Mouse (Mus musculus) limb, embryonic 11.5 days (tissue): ENCODE data around the gene Dek. TPM values are rescaled to one million over a fixed set of nuclear protein-coding genes. Genes with fewer than 3 reads are reported as not detected.
A peak's percentile ranks its signal among the peaks of the same experiment; 100 is the strongest.

Experiments
- ATAC-seq: fragments of 200-750 bp; cut with Nextera tagmentation; 2 replicates; pipeline ENCODE4 v1.8.0; 2017; ENCODE audit warnings: low read depth; ENCODE audit not compliant: insufficient number of reproducible peaks, low FRiP score, low TSS enrichment
- DNase-seq: peaks from one replicate; pipeline ENCODE4 v3.0.0-alpha.2; 2015; ENCODE audit warnings: low spot score
- H3K27ac ChIP-seq: fragments of 300-500 bp; sonication (generic); replicated peaks from 2 replicates; pipeline ENCODE4 v1.5.1; 2014; ENCODE audit warnings: low read depth, mild to moderate bottlenecking, low read length
- H3K27me3 ChIP-seq: fragments of 300-500 bp; sonication (generic); 2 replicates; pipeline ENCODE4 v1.6.1; 2014; ENCODE audit warnings: mild to moderate bottlenecking, low read length, mixed read lengths; ENCODE audit not compliant: control insufficient read depth, insufficient read depth
- H3K36me3 ChIP-seq: fragments of 300-500 bp; sonication (generic); 2 replicates; pipeline ENCODE4 v1.6.1; 2014; ENCODE audit warnings: mild to moderate bottlenecking, low read length, moderate library complexity, mixed read lengths; ENCODE audit not compliant: control insufficient read depth, insufficient read depth
- H3K4me1 ChIP-seq: fragments of 300-500 bp; sonication (generic); 2 replicates; pipeline ENCODE4 v1.6.1; 2014; ENCODE audit warnings: low read length, mixed read lengths; ENCODE audit not compliant: control insufficient read depth, insufficient read depth
- H3K4me2 ChIP-seq: fragments of 300-500 bp; sonication (generic); 2 replicates; pipeline ENCODE4 v1.6.1; 2014; ENCODE audit warnings: low read depth, mild to moderate bottlenecking, moderate library complexity; ENCODE audit not compliant: severe bottlenecking
- H3K4me3 ChIP-seq: fragments of 300-500 bp; sonication (generic); 2 replicates; pipeline ENCODE4 v1.5.1; 2014; ENCODE audit warnings: low read depth, low read length
- H3K9ac ChIP-seq: fragments of 300-500 bp; sonication (generic); 2 replicates; pipeline ENCODE4 v1.6.1; 2014; ENCODE audit warnings: mild to moderate bottlenecking, low read length
- H3K9me3 ChIP-seq: fragments of 300-500 bp; sonication (generic); 2 replicates; pipeline ENCODE4 v1.6.1; 2016; ENCODE audit warnings: low read length; ENCODE audit not compliant: control insufficient read depth
- WGBS: fragments of 180-500 bp; shearing (Covaris S2); extraction: QIAGEN DNeasy Blood & Tissue Kit; methylation state at CpG from one replicate; pipeline ENCODE4 v1.1.7; 2014; 5-methylcytosine and 5-hydroxymethylcytosine counted together
- polyA plus RNA-seq: library from polyadenylated mRNA; unstranded; fragments of >200 nt; fragmentation: Nextera tagmentation; extraction: Ambion mirVana; gene quantifications from 2 replicates; pipeline ENCODE4 v1.2.1, GENCODE M21; 2014

The Dek gene
- polyA plus RNA-seq, 1 experiment from 2014 or later, result 375 TPM

- Histone ChIP-seq H3K4me3 (peak within 1 kb of the TSS; percentile 71), H3K27ac (no peak within 1 kb of the TSS), H3K9ac (peak within 1 kb of the TSS; percentile 69), H3K4me1 (no peaks in the 10 kb centered on the region; the same call in 1 of the 2 replicates), H3K9me3 (no peaks in the 10 kb centered on the region), H3K27me3 (no peaks in the 10 kb centered on the region), H3K4me2 (peak within 1 kb of the TSS; percentile 96), H3K36me3 (no peaks in the 10 kb centered on the region; the same call in 1 of the 2 replicates)
- DNase-seq (no peak), ATAC-seq (no peak)
- 12% methylated on average over 10 of the region's 10 CpGs for WGBS
These were observed 61.4 kb downstream of the Dek start, which contains the start of gene Tpmt for GRCm38 (mm10) chr13:47044617-47044947. Tpmt (minus strand) TSS chr13:47044737.

- DNase-seq, result peak; percentile 51
- peak overlapping the region; percentile 69 for H3K9ac ChIP-seq
These were observed 62.0 kb downstream of the Dek start for GRCm38 (mm10) chr13:47043833-47044616.

GRCm38 (mm10) chr13:47043030-47043680, 62.8 kb downstream of the Dek start, which contains the start of gene Kdm1b:
Kdm1b (plus strand) TSS chr13:47043499.
- DNase-seq (peak; percentile 99), ATAC-seq (peak; percentile 96)
- no peaks in the 10 kb centered on the region for H3K9me3 ChIP-seq
- H3K4me2 ChIP-seq, result peak within 1 kb of the TSS; percentile 96
- no peaks in the 10 kb centered on the region for H3K36me3 ChIP-seq
- H3K4me3 ChIP-seq, result peak within 1 kb of the TSS; percentile 71
- H3K27ac ChIP-seq, result no peak within 1 kb of the TSS; the same call in 1 of the 2 replicates
- no peaks in the 10 kb centered on the region for H3K27me3 ChIP-seq
- peak within 1 kb of the TSS; percentile 69 for H3K9ac ChIP-seq
- under 1% methylated on average over 48 of the region's 48 CpGs for WGBS
- H3K4me1 ChIP-seq, result no peaks in the 10 kb centered on the region; the same call in 1 of the 2 replicates

More at GRCm38 (mm10) chr13:47043833-47044616, 62.0 kb downstream of the Dek start:
- H3K36me3 ChIP-seq, result no peaks in the 10 kb centered on the region
- 1% methylated on average over 45 of the region's 45 CpGs for WGBS
- no peak overlapping the region for H3K27ac ChIP-seq
- H3K4me2 ChIP-seq, result peak overlapping the region; percentile 96
- peak overlapping the region; percentile 71 for H3K4me3 ChIP-seq
- peak; percentile 31; the same call in 1 of the 2 replicates for ATAC-seq
- H3K4me1 ChIP-seq, result no peaks in the 10 kb centered on the region; the same call in 1 of the 2 replicates
- no peaks in the 10 kb centered on the region for H3K27me3 ChIP-seq
- no peaks in the 10 kb centered on the region for H3K9me3 ChIP-seq

GRCm38 (mm10) chr13:47042024-47042633, 63.9 kb downstream of the Dek start:
- WGBS, result 58% methylated on average over 8 of the region's 8 CpGs
- Histone ChIP-seq H3K4me2 (peak overlapping the region; percentile 96; the same call in 1 of the 2 replicates), H3K36me3 (no peaks in the 10 kb centered on the region), H3K9me3 (no peaks in the 10 kb centered on the region), H3K27ac (no peak overlapping the region), H3K4me3 (no peak overlapping the region), H3K9ac (no peak overlapping the region), H3K4me1 (no peaks in the 10 kb centered on the region; the same call in 1 of the 2 replicates), H3K27me3 (no peaks in the 10 kb centered on the region)
- ATAC-seq (no peak), DNase-seq (no peak)

- Histone ChIP-seq H3K36me3 (no peaks in the 10 kb centered on the region), H3K9ac (no peak overlapping the region), H3K4me3 (no peak overlapping the region), H3K27me3 (no peaks in the 10 kb centered on the region), H3K9me3 (no peaks in the 10 kb centered on the region), H3K4me2 (no peak overlapping the region), H3K4me1 (no peaks in the 10 kb centered on the region; the same call in 1 of the 2 replicates), H3K27ac (no peak overlapping the region)
- 94% methylated on average over 5 of the region's 5 CpGs for WGBS
- DNase-seq (no peak), ATAC-seq (no peak)
These were observed 65.9 kb downstream of the Dek start for GRCm38 (mm10) chr13:47040061-47040460.

- no peaks in the 10 kb centered on the region for H3K27me3 ChIP-seq
- DNase-seq, result no peak
- no peaks in the 10 kb centered on the region for H3K36me3 ChIP-seq
- 92% methylated on average over 6 of the region's 6 CpGs for WGBS
- ATAC-seq, result no peak
- no peak overlapping the region for H3K4me3 ChIP-seq
- no peak overlapping the region for H3K4me2 ChIP-seq
- no peak overlapping the region for H3K9ac ChIP-seq
- no peaks in the 10 kb centered on the region for H3K4me1 ChIP-seq
- H3K27ac ChIP-seq, result no peak overlapping the region
- no peaks in the 10 kb centered on the region for H3K9me3 ChIP-seq
These were observed 68.1 kb downstream of the Dek start for GRCm38 (mm10) chr13:47037946-47038345.

Other genes starting within 250 kb of the Dek start
- 14.2 and 16.5 TPM in 2 replicates for gene Kif13a, start 176.3 kb downstream of the Dek start, polyA plus RNA-seq
- gene Nhlrc1, start 91.4 kb downstream of the Dek start, polyA plus RNA-seq, result 2.7 and 3.1 TPM in 2 replicates
- 11.5 and 12.4 TPM in 2 replicates for gene Kdm1b, start 62.7 kb downstream of the Dek start, polyA plus RNA-seq
- 25.8 and 28.6 TPM in 2 replicates for gene Tpmt, start 61.5 kb downstream of the Dek start, polyA plus RNA-seq
- gene Rnf144b, start 16.5 kb upstream of the Dek start, polyA plus RNA-seq, result 0.89 and 0.91 TPM in 2 replicates